In genomic region chr4:49891835-49892301, GRCm38 (mm10) we compare ENCODE assay signal across 9 mouse cellular contexts. TPM values are rescaled to one million over a fixed set of nuclear protein-coding genes. Genes with fewer than 3 reads are reported as not detected.
DNase-seq lines count a peak whose midpoint lies in the region; ATAC-seq and TF ChIP-seq lines count a peak whose summit lies in the region.
"Had no signal": no experiment of that assay in that cellular context is flagged by ENCODE, and none has a peak within 500 bp of the region (broad histone marks: within the 10 kb centered on the region; RNA-seq: fewer than 3 reads in every experiment).

No protein-coding gene starts in this region.

- no peaks in the 10 kb centered on the region for H3K27me3 ChIP-seq in forebrain, embryonic 10.5 days (ENCODE audit: poor library complexity, severe bottlenecking)
- no peaks in the 10 kb centered on the region for H3K27me3 ChIP-seq in forebrain, embryonic 13.5 days
- no peaks in the 10 kb centered on the region for H3K27me3 ChIP-seq in heart, embryonic 15.5 days
- H3K27me3 ChIP-seq in kidney, postnatal 0 days (ENCODE audit: insufficient read depth, low read length): no peaks in the 10 kb centered on the region

- no peak for TF ChIP-seq CTCF in kidney, postnatal 0 days (IDR thresholded peaks at IDR 0.05; ENCODE audit: low read depth)

- DNase-seq in forebrain, embryonic 10.5 days (ENCODE audit: extremely low spot score, low spot score): peak; percentile 17
- peak; percentile 24 for DNase-seq in WW6 (ENCODE audit: low read depth, low spot score)
- peak; percentile 25 for DNase-seq in kidney, postnatal 0 days (ENCODE audit: low spot score)
- no peak for DNase-seq in thymus, postnatal 25 days
- DNase-seq in thymus, postnatal 4 days: no peak
- DNase-seq in left cerebral cortex, postnatal 36 days (ENCODE audit: low spot score in 2 of 2): no peak

- 41% methylated on average over 4 of the region's 4 CpGs for WGBS in forebrain, embryonic 10.5 days
- 14% methylated on average over 4 of the region's 4 CpGs for WGBS in forebrain, embryonic 13.5 days
- WGBS in heart, embryonic 15.5 days: 10% methylated on average over 4 of the region's 4 CpGs
- WGBS in kidney, postnatal 0 days: 17% methylated on average over 4 of the region's 4 CpGs

- no peak overlapping the region for H3K4me2 ChIP-seq in forebrain, embryonic 13.5 days
- H3K4me2 ChIP-seq in heart, embryonic 15.5 days: 0 out of 2 replicates have a peak overlapping the region, but pooled peaks have one; percentile 13
- no peak overlapping the region for H3K4me2 ChIP-seq in kidney, postnatal 0 days (ENCODE audit: low read length)

- H3K9me3 ChIP-seq in forebrain, embryonic 10.5 days: no peaks in the 10 kb centered on the region
- H3K9me3 ChIP-seq in forebrain, embryonic 13.5 days (replicated peaks): no peaks in the 10 kb centered on the region
- H3K9me3 ChIP-seq in heart, embryonic 15.5 days (replicated peaks): no peaks in the 10 kb centered on the region
- no peaks in the 10 kb centered on the region for H3K9me3 ChIP-seq in kidney, postnatal 0 days (replicated peaks; ENCODE audit: low read length)

- no peaks in the 10 kb centered on the region for H3K36me3 ChIP-seq in forebrain, embryonic 10.5 days (replicated peaks)
- H3K36me3 ChIP-seq in forebrain, embryonic 13.5 days (ENCODE audit: poor library complexity, severe bottlenecking): no peaks in the 10 kb centered on the region
- H3K36me3 ChIP-seq in heart, embryonic 15.5 days: no peaks in the 10 kb centered on the region
- H3K36me3 ChIP-seq in kidney, postnatal 0 days (ENCODE audit: insufficient read depth, low read length): no peaks in the 10 kb centered on the region

- no peak overlapping the region for H3K27ac ChIP-seq in forebrain, embryonic 10.5 days
- no peak overlapping the region for H3K27ac ChIP-seq in forebrain, embryonic 13.5 days
- no peak overlapping the region for H3K27ac ChIP-seq in heart, embryonic 15.5 days
- H3K27ac ChIP-seq in kidney, postnatal 0 days: no peak overlapping the region

- H3K4me1 ChIP-seq in forebrain, embryonic 10.5 days: peaks cover 10% of the 10 kb centered on the region
- H3K4me1 ChIP-seq in forebrain, embryonic 13.5 days: peaks cover 8% of the 10 kb centered on the region
- H3K4me1 ChIP-seq in heart, embryonic 15.5 days (replicated peaks): peaks cover 8% of the 10 kb centered on the region
- no peaks in the 10 kb centered on the region for H3K4me1 ChIP-seq in kidney, postnatal 0 days (replicated peaks; ENCODE audit: insufficient read depth, low read length)

- H3K4me3 ChIP-seq in forebrain, embryonic 10.5 days: no peak overlapping the region
- no peak overlapping the region for H3K4me3 ChIP-seq in forebrain, embryonic 13.5 days
- H3K4me3 ChIP-seq in heart, embryonic 15.5 days: no peak overlapping the region
- no peak overlapping the region for H3K4me3 ChIP-seq in kidney, postnatal 0 days (replicated peaks; ENCODE audit: low read depth, low read length)
- H3K4me3 ChIP-seq: erythroblast, embryonic 14.5 days had no signal

- no peak overlapping the region for H3K9ac ChIP-seq in forebrain, embryonic 13.5 days
- H3K9ac ChIP-seq in heart, embryonic 15.5 days: no peak overlapping the region
- no peak overlapping the region for H3K9ac ChIP-seq in kidney, postnatal 0 days (ENCODE audit: low read depth, low read length)

- intact Hi-C loops in left cerebral cortex, postnatal 36 days (cut with DNase I): no loop called here

- ATAC-seq in forebrain, embryonic 13.5 days: no peak
- ATAC-seq in heart, embryonic 15.5 days (replicated peaks; ENCODE audit: insufficient number of reproducible peaks, insufficient read depth, low FRiP score, low read depth): no peak
- no peak for ATAC-seq in kidney, postnatal 0 days (replicated peaks; ENCODE audit: low FRiP score, low read depth)

RNA-seq across cellular contexts. Expression of gene Grin3a, which starts 46.3 kb away (rescaled TPM):
- polyA plus RNA-seq in forebrain, embryonic 10.5 days (2016; fragmentation: Nextera tagmentation; extraction: Ambion mirVana): 0.12 and 0.22 TPM in 2 replicates
- polyA plus RNA-seq in forebrain, embryonic 13.5 days (2015; fragmentation: Nextera tagmentation; extraction: Ambion mirVana): 1.5 and 2.7 TPM in 2 replicates
- 0.47 and 0.87 TPM in 2 replicates for polyA plus RNA-seq in heart, embryonic 15.5 days (2015; fragmentation: Nextera tagmentation; extraction: Ambion mirVana)
- polyA plus RNA-seq in kidney, postnatal 0 days (2015; fragmentation: Nextera tagmentation; extraction: Ambion mirVana): 0.57 and 0.67 TPM in 2 replicates
- 10 to 100 TPM; 29.6 to 30.8 TPM for total RNA-seq in left cerebral cortex, postnatal 36 days (2021)
- polyA plus RNA-seq: erythroblast, embryonic 14.5 days had no signal

Comparison
In these comparisons a context has a peak if more than half of its experiments do, and no peak if none do; other contexts are left out.
1. DNase-seq: peak in forebrain, embryonic 10.5 days (single experiment), WW6 (single experiment) and kidney, postnatal 0 days (single experiment); none in thymus, postnatal 25 days (single experiment), thymus, postnatal 4 days (single experiment) and left cerebral cortex, postnatal 36 days (0 of 2).